Mouse (Mus musculus): ENCODE measurements at regions not wholly inside any gene's neighbourhood (a gene's known extent, or its start where the extent isn't known, plus 50 kb on each side); places are given as distances from the start of the nearest gene placed in this dataset.
A peak's percentile ranks its signal among the peaks of the same experiment; 100 is the strongest.

GRCm38 (mm10) chr13:48717036-48717435, 54.2 kb downstream of the Barx1 start:
- Histone ChIP-seq H3K27ac (replicated peaks; ENCODE audit: low read depth, low read length) (no peak overlapping the region), H3K9me3 (ENCODE audit: control insufficient read depth, low read length) (0 out of 2 replicates have a peak, but pooled peaks cover 3% of the 10 kb centered on the region), H3K4me2 (ENCODE audit: low read length) (no peak overlapping the region), H3K27me3 (ENCODE audit: control insufficient read depth, insufficient read depth, low read length) (no peaks in the 10 kb centered on the region), H3K36me3 (ENCODE audit: control insufficient read depth, insufficient read depth, low read length) (no peaks in the 10 kb centered on the region), H3K4me1 (ENCODE audit: control insufficient read depth, insufficient read depth, low read length) (no peaks in the 10 kb centered on the region), H3K4me3 (replicated peaks; ENCODE audit: low read depth, low read length) (no peak overlapping the region), H3K9ac (replicated peaks; ENCODE audit: low read length) (no peak overlapping the region)
- 67% methylated on average over 16 of the region's 16 CpGs for WGBS
- DNase-seq: no peak
- no peak for ATAC-seq (ENCODE audit: low FRiP score, low TSS enrichment)

GRCm38 (mm10) chr13:48717451-48717850, 54.7 kb downstream of the Barx1 start:
- Histone ChIP-seq H3K9me3 (ENCODE audit: control insufficient read depth, low read length) (0 out of 2 replicates have a peak, but pooled peaks cover 3% of the 10 kb centered on the region), H3K36me3 (ENCODE audit: control insufficient read depth, insufficient read depth, low read length) (no peaks in the 10 kb centered on the region), H3K27ac (replicated peaks; ENCODE audit: low read depth, low read length) (no peak overlapping the region), H3K4me3 (replicated peaks; ENCODE audit: low read depth, low read length) (no peak overlapping the region), H3K4me1 (ENCODE audit: control insufficient read depth, insufficient read depth, low read length) (no peaks in the 10 kb centered on the region), H3K4me2 (ENCODE audit: low read length) (no peak overlapping the region), H3K9ac (replicated peaks; ENCODE audit: low read length) (no peak overlapping the region), H3K27me3 (ENCODE audit: control insufficient read depth, insufficient read depth, low read length) (no peaks in the 10 kb centered on the region)
- WGBS: 74% methylated on average over 10 of the region's 10 CpGs
- ATAC-seq (ENCODE audit: low FRiP score, low TSS enrichment) (no peak), DNase-seq (no peak)

GRCm38 (mm10) chr13:48723676-48724075, 60.9 kb downstream of the Barx1 start:
- Histone ChIP-seq H3K9ac (replicated peaks; ENCODE audit: low read length) (no peak overlapping the region), H3K4me2 (ENCODE audit: low read length) (no peak overlapping the region), H3K36me3 (ENCODE audit: control insufficient read depth, insufficient read depth, low read length) (no peaks in the 10 kb centered on the region), H3K4me3 (replicated peaks; ENCODE audit: low read depth, low read length) (no peak overlapping the region), H3K27ac (replicated peaks; ENCODE audit: low read depth, low read length) (no peak overlapping the region), H3K27me3 (ENCODE audit: control insufficient read depth, insufficient read depth, low read length) (no peaks in the 10 kb centered on the region), H3K4me1 (ENCODE audit: control insufficient read depth, insufficient read depth, low read length) (no peaks in the 10 kb centered on the region), H3K9me3 (ENCODE audit: control insufficient read depth, low read length) (0 out of 2 replicates have a peak, but pooled peaks cover 3% of the 10 kb centered on the region)
- 6% methylated on average over 8 of the region's 8 CpGs for WGBS
- DNase-seq (peak; percentile 61), ATAC-seq (ENCODE audit: low FRiP score, low TSS enrichment) (no peak)

GRCm38 (mm10) chr13:48726430-48726829, 63.6 kb downstream of the Barx1 start:
- H3K9ac ChIP-seq (replicated peaks; ENCODE audit: low read length): no peak overlapping the region
- DNase-seq (peak; percentile 52), ATAC-seq (ENCODE audit: low FRiP score, low TSS enrichment) (no peak)
- H3K9me3 ChIP-seq (ENCODE audit: control insufficient read depth, low read length): no peaks in the 10 kb centered on the region
- H3K27ac ChIP-seq (replicated peaks; ENCODE audit: low read depth, low read length): no peak overlapping the region
- peaks cover 17% of the 10 kb centered on the region; the same call in 1 of the 2 replicates for H3K27me3 ChIP-seq (ENCODE audit: control insufficient read depth, insufficient read depth, low read length)
- WGBS: 50% methylated on average over 4 of the region's 4 CpGs
- no peak overlapping the region for H3K4me2 ChIP-seq (ENCODE audit: low read length)
- H3K36me3 ChIP-seq (ENCODE audit: control insufficient read depth, insufficient read depth, low read length): no peaks in the 10 kb centered on the region
- 0 out of 2 replicates have a peak, but pooled peaks cover 6% of the 10 kb centered on the region for H3K4me1 ChIP-seq (ENCODE audit: control insufficient read depth, insufficient read depth, low read length)
- H3K4me3 ChIP-seq (replicated peaks; ENCODE audit: low read depth, low read length): no peak overlapping the region

GRCm38 (mm10) chr13:48731046-48731996, 68.5 kb downstream of the Barx1 start:
- DNase-seq (peak; percentile 65), ATAC-seq (ENCODE audit: low FRiP score, low TSS enrichment) (no peak; the same call in 1 of the 2 replicates)
- H3K36me3 ChIP-seq (ENCODE audit: control insufficient read depth, insufficient read depth, low read length): no peaks in the 10 kb centered on the region

GRCm38 (mm10) chr13:48732168-48732841, 69.5 kb downstream of the Barx1 start:
- Histone ChIP-seq H3K36me3 (ENCODE audit: control insufficient read depth, insufficient read depth, low read length) (no peaks in the 10 kb centered on the region), H3K4me1 (ENCODE audit: control insufficient read depth, insufficient read depth, low read length) (peaks cover 10% of the 10 kb centered on the region), H3K9ac (replicated peaks; ENCODE audit: low read length) (no peak overlapping the region), H3K4me3 (replicated peaks; ENCODE audit: low read depth, low read length) (no peak overlapping the region), H3K4me2 (ENCODE audit: low read length) (peak overlapping the region; percentile 9; the same call in 1 of the 2 replicates), H3K9me3 (ENCODE audit: control insufficient read depth, low read length) (no peaks in the 10 kb centered on the region), H3K27ac (replicated peaks; ENCODE audit: low read depth, low read length) (no peak overlapping the region), H3K27me3 (ENCODE audit: control insufficient read depth, insufficient read depth, low read length) (peaks cover 38% of the 10 kb centered on the region; the same call in 1 of the 2 replicates)
- DNase-seq (peak; percentile 53), ATAC-seq (ENCODE audit: low FRiP score, low TSS enrichment) (no peak; the same call in 1 of the 2 replicates)
- 3% methylated on average over 29 of the region's 29 CpGs for WGBS

More at GRCm38 (mm10) chr13:48731046-48731996, 68.5 kb downstream of the Barx1 start:
- no peaks in the 10 kb centered on the region for H3K9me3 ChIP-seq (ENCODE audit: control insufficient read depth, low read length)
- H3K4me2 ChIP-seq (ENCODE audit: low read length): peak overlapping the region; percentile 52
- peaks cover 38% of the 10 kb centered on the region; the same call in 1 of the 2 replicates for H3K27me3 ChIP-seq (ENCODE audit: control insufficient read depth, insufficient read depth, low read length)
- H3K9ac ChIP-seq (replicated peaks; ENCODE audit: low read length): peak overlapping the region; percentile 39; the same call in 1 of the 2 replicates
- no peak overlapping the region for H3K27ac ChIP-seq (replicated peaks; ENCODE audit: low read depth, low read length)
- peaks cover 10% of the 10 kb centered on the region for H3K4me1 ChIP-seq (ENCODE audit: control insufficient read depth, insufficient read depth, low read length)
- 2% methylated on average over 50 of the region's 51 CpGs for WGBS
- H3K4me3 ChIP-seq (replicated peaks; ENCODE audit: low read depth, low read length): peak overlapping the region; percentile 21

GRCm38 (mm10) chr13:48734985-48735384, 72.2 kb downstream of the Barx1 start:
- Histone ChIP-seq H3K27ac (replicated peaks; ENCODE audit: low read depth, low read length) (no peak overlapping the region), H3K4me2 (ENCODE audit: low read length) (no peak overlapping the region), H3K9me3 (ENCODE audit: control insufficient read depth, low read length) (no peaks in the 10 kb centered on the region), H3K4me1 (ENCODE audit: control insufficient read depth, insufficient read depth, low read length) (peaks cover 6% of the 10 kb centered on the region), H3K4me3 (replicated peaks; ENCODE audit: low read depth, low read length) (no peak overlapping the region), H3K9ac (replicated peaks; ENCODE audit: low read length) (no peak overlapping the region), H3K27me3 (ENCODE audit: control insufficient read depth, insufficient read depth, low read length) (peaks cover 31% of the 10 kb centered on the region; the same call in 1 of the 2 replicates), H3K36me3 (ENCODE audit: control insufficient read depth, insufficient read depth, low read length) (no peaks in the 10 kb centered on the region)
- DNase-seq (no peak), ATAC-seq (ENCODE audit: low FRiP score, low TSS enrichment) (no peak)
- 86% methylated on average over 9 of the region's 9 CpGs for WGBS

GRCm38 (mm10) chr13:48745566-48745965, 82.8 kb downstream of the Barx1 start:
- Histone ChIP-seq H3K27ac (replicated peaks; ENCODE audit: low read depth, low read length) (no peak overlapping the region), H3K4me1 (ENCODE audit: control insufficient read depth, insufficient read depth, low read length) (no peaks in the 10 kb centered on the region), H3K27me3 (ENCODE audit: control insufficient read depth, insufficient read depth, low read length) (no peaks in the 10 kb centered on the region), H3K4me2 (ENCODE audit: low read length) (no peak overlapping the region), H3K4me3 (replicated peaks; ENCODE audit: low read depth, low read length) (no peak overlapping the region), H3K9ac (replicated peaks; ENCODE audit: low read length) (no peak overlapping the region), H3K36me3 (ENCODE audit: control insufficient read depth, insufficient read depth, low read length) (no peaks in the 10 kb centered on the region), H3K9me3 (ENCODE audit: control insufficient read depth, low read length) (no peaks in the 10 kb centered on the region; the same call in 1 of the 2 replicates)
- ATAC-seq (ENCODE audit: low FRiP score, low TSS enrichment) (no peak), DNase-seq (no peak)
- 58% methylated on average over 5 of the region's 5 CpGs for WGBS

Measured in midbrain, embryonic 14.5 days (tissue).